Mouse (Mus musculus): Measurements from ENCODE around the gene Mical2.

DNA sequence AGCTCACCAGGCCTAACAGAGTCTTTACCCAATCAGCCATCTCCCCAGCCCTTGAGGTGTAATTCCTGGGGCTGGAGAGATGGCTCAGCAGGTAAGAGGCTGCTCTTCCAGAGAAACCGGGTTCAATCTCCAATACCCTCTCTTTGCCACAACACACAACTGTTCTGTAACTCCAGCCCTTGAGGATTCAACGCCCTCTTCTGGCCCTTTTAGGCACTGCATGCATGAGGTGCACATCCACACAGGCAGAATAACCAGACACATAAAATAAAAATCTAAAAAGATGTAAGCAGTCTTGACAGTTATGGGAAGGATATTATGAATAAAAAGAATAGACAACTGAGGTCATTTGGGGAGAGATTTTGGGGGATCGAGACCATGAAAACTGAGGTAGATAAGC lies 9.8 kb upstream of the Mical2 start:
- TF ChIP-seq TAL1 (IDR thresholded peaks at IDR 0.05; ENCODE audit: low read length) (no peak), GATA1 (IDR thresholded peaks at IDR 0.05; ENCODE audit: low read length) (no peak)

All from erythroblast, embryonic 14.5 days (primary cell).